Mouse (Mus musculus) frontal cortex, postnatal 25 days (tissue): ENCODE measurements at regions not wholly inside any gene's neighbourhood (a gene's known extent, or its start where the extent isn't known, plus 50 kb on each side); places are given as distances from the start of the nearest gene placed in this dataset.

Experiments
- DNase-seq, 2 experiments: peaks; one replicate each; pipeline ENCODE4 v3.0.0; 2022; ENCODE audit warnings: low spot score in 2 of 2

DNA sequence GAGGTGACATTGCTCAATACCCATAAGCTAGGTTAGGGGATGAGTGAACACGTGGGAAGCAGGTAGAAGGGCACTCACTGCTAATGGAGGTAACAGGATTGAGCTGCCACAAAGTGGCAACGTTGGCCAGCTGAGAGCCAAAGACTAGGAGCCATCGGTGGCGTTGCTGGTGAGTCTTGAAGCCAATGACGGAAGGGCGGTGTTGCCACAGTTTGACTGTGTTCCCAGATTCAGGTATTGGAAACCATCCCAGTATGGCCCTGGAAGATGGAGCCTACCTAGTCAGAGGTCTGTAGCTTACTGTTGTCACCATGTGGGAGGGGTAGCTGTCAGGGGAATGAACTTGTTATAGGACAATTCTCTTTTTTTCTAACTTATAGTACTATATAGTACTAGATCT, 158.4 kb downstream of the Ly86 start:
- DNase-seq: no peak

GRCm38 (mm10) chr13:37503898-37504297, 158.9 kb downstream of the Ly86 start:
- DNase-seq: no peak

GRCm38 (mm10) chr13:37504373-37504772, 159.4 kb downstream of the Ly86 start:
- no peak for DNase-seq

GRCm38 (mm10) chr13:37505617-37506016, 160.6 kb downstream of the Ly86 start:
- no peak for DNase-seq

GRCm38 (mm10) chr13:37506046-37506445, 161.0 kb downstream of the Ly86 start:
- DNase-seq: no peak

DNA sequence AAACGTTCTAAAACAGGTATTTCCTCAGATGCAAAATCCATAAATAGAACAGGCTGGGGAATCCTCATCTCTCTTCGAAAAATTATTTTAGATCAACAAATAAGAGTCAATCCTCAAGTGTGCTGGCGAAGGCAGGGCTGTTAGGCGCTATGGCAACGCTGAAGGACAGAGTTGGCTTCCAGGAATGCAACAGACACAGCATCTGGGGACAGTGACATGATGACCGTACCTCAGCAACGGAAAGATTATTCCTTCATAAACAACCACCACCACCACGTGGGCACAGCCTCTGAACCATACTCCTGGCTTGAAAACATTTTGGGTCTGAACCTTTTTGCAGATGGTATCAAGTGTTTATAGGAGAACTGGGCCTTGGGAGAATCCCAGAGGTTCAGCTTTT, 161.7 kb downstream of the Ly86 start:
- DNase-seq: no peak

- DNase-seq: no peak
These were observed 162.1 kb downstream of the Ly86 start for GRCm38 (mm10) chr13:37507146-37507545.

DNA sequence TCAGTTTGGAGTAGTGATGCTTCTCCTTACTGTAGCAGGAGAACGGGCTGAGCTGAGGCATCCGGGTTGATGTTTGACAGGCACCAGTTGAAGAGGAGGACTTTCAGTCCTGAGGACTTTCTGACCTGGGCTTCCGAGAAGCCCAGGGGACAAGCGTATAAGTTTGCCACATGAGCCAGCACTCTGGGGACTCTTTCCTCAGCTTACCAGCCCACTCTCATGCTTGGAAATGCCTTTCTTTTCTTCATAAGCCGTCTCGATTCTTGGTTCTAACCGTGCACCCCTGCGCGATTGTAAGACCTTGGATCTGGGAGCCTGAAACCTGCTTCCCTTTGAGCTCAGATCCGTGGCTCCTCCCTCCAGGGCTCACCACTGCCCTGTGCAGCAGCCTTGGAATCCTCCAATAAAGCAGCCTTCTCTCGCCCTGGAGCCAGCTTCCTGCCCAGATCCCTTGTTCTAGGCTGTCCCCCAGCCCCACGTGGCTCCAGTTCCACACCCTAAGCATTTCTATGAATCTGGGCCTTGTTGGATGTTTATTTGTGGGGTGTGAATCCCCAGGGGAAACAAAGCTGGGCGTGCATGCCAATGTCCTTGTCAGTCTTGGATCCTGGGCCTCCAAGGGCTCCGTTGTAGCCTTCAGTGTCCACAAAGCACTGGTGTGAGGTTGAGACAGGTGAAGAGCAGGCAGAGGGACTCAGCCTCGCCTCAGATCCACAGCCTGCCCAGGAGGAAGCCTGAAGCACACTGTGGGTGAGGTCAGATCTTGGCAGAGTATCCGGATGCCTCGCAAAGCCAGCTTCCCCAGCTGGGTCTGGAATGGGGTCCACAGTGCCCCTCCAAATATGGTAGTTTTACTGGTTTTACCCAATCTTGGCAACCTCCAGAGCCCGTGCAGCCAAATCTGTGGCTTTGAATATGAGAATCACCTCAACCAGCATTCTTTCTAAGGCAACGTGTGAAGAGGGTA, 163.7 kb downstream of the Ly86 start:
- no peak for DNase-seq

DNA sequence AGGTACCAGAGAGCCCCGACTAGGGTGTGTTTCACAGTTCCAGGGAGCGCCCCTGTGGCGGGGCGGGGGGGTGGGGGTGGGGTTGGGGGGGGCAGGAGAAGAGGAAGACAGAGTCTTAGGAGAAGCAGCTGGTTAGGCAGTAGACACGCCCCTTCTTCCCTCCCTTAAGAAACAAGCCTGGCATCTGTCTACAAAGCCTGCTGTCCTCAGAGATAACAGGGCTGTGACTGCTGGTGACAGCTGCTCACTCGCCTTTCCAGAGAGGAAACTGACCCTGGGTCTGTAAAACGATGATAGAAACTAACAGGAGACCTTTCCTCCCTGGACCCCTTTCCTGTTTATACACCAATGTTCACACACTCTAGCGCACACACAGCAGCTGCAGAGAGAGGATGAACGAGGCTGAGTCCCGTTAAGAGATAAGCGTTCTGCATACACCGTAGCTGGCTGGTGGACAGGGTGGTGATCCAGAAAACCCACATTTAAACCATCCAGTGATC, 164.4 kb downstream of the Ly86 start:
- no peak for DNase-seq

GRCm38 (mm10) chr13:37510511-37510910, 165.5 kb downstream of the Ly86 start:
- no peak for DNase-seq

GRCm38 (mm10) chr13:37511006-37511405, 166.0 kb downstream of the Ly86 start:
- DNase-seq: no peak

- DNase-seq: no peak
These were observed 166.4 kb downstream of the Ly86 start for GRCm38 (mm10) chr13:37511406-37511805.

DNA sequence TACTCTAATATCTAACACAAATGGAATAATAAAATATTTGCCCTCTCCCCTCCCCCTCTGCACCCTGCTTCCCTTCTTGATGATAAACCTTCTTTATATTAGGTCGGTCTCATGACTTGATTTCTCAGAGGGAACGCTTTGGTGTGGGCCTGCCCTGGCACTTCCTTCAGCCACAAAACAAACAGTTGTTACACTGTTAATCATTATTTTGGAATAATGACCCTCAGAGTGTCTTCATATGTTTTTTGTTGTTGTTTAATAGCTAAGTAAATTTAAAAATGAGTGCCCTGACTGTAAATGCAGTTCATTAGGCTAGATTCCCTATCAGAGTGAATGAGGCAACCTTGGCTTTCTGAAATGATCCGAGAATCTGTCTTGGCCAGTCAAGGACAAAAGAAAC, 167.8 kb downstream of the Ly86 start:
- DNase-seq: no peak

DNA sequence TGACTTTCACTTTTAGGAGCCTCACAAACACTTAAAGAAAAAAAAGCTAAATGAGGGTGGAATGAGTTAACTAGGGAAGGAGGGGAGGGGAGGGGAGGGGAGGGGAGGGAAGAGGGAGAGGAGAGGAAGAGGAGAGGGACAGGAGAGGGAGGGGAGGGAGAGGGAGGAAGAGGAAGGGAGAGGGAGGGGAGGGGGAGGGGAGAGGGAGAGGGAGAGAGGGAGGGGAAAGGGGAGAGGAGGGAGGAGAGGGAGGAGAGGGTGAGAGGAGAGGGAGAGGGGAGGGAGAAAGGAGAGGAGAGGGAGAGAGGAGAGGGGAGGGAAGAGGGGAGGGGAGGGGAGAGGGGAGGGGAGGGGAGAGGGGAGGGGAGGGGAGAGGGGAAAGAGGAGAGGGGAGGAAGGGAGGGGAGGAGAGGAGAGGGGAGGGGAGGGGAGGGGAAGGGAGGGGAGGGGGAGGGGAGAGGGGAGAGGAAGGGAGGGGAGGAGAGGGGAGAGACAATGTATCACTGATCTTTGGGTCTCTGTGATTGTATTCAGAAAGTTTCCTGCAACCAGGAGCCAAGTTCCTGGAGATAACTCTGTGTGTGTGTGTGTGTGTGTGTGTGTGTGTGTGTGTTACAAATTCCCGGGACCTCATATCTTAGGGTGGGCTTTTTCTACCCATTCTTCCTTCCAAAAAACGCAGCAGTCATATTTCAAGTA, 168.3 kb downstream of the Ly86 start:
- DNase-seq: no peak

DNA sequence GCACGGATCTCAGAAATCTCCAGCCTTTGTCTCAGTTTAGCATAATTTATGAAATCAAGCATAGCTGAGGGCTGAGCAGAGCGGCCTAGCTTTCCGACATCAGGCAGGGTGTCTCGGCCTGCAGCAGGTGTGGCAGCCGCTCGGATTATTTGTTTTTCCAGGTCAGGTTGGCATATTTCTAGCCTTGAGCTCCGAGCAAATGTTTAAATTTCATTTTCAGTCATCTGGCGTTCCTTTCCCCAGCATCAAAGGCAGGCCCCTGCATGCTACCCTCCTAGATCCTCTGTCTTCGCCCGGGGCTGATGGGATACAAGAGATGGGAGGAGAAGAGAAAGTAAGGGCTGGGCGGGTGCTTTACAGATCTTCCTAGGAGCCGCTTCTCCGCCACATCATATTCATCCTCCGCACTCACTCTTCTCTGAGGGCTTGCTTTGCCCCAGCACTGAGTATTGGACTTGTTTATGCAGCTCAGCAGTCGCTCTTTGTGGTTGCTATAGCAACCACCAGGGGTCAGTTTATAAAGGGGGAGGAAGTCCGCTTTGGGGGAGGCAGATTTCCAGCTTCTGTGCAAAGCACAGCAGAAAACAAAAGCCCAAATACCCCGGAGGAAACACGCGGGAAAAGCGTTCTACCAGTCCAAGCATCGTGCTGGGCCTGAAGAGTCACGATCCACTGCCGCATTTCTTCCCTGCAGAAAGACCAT, 169.0 kb downstream of the Ly86 start:
- peak; percentile 9 to 23 for DNase-seq

DNA sequence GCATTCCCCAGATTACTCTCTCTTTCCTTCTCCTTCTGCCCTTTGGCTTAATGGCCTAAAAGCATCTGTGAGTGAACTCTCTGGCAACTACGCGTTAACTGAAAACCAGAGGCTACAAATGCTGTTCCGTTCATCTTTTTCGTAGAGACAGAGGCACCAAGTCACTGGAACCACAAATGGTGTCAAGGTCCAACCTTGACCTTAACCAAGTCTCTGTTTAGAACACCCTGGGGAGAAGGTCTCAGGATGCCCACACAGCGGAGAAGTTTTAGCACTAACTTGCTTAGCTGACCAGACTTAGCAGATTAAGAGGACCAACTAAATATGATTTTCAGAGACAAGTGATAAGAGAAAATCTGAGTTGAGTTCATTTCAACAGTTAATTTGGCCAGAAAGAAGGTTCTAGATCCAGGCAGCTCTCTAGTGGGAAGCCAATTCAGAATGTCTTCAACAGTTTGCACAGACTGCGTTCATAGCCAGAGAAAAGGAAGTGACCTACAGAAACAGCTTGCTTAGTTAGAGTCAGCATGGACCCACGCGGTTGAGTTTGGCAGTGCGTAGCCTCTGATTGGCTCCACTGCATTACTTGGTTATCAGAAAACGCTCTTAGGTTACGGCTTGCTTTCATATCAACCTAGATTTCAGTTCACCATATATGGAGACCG, 169.8 kb downstream of the Ly86 start:
- DNase-seq: no peak

DNA sequence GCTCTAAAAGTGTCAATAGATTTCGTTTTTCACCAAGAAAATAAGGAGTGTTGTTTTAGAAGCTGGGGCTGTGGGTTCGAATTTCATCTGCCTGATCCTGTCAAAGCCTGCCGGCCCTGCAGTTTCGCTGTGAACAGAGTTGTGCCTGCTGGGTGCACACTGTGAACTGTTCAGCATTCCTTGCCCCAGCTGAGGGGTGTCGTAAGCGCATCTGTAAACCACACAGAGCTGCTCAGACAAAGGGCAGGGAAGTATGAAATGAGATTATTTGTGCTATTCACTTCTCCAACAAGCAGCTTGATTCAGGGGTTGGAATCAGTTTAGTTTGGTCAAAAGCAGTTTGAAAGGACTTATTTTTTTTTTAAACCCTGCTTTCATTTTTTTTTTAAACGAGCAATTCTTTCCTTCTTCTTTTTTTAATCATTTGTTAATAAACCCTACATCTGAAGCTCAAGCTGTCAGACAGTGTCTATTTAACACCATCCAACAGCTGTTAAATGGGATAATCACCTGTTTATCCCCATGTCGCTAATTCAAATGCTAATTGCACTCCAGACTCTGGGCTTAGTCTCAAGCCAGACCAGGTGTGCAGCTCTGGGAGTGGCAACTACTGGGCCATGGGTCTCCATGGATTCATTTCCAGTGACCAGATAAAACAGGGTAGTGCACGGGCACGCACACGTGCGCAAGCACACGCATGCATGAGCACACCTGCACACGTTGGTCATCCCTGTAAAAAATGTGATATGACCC, 172.2 kb downstream of the Ly86 start:
- DNase-seq: no peak

GRCm38 (mm10) chr13:37519948-37520347, 174.9 kb downstream of the Ly86 start:
- DNase-seq: no peak

DNA sequence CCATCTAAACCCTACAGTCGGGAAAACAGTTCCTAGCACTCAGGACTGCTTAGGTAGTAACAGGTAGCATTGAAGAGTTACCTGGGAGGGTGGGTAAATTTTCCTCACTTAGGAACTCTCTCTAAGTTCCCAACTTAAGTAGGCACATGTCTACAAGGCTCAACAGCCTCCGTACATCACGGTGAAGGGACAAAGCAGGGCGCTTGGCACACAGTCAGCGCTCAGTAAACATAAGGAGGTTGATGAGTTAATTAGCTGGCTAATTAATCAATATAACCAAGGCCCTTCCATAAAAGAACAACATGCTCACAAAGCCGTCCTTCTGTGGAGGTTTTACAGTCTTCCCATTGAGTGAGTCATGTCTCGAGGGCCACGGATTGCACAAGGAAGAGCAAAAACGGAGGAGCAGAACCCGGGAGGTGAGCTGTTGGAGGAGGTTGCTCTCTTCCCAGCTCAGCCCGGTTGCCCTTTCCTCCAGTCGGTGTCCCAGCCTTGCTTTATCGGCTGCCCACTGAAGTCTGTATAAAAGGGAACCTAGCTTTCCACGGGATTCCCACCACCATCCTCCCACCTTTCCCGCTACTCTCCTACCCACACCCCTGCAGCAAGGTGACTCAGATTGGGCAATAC, 180.2 kb downstream of the Ly86 start:
- DNase-seq: no peak

GRCm38 (mm10) chr13:37526102-37526501, 181.1 kb downstream of the Ly86 start:
- DNase-seq: no peak
